Mouse (Mus musculus) kidney, adult 18-20 months (tissue): ENCODE data around the gene Kdm4d.
"Not testable (repeated sequence)": the region's sequence is repeated elsewhere in the genome, so short reads cannot be mapped to it uniquely, and the experiment has no call there.

ENCODE experiments used
- DNase-seq: peaks from one replicate; pipeline ENCODE4 v3.0.0; 2021

The Kdm4d gene

GRCm38 (mm10) chr9:14447086-14447485, 53.2 kb downstream of the Kdm4d start:
- not testable (repeated sequence) for DNase-seq

GRCm38 (mm10) chr9:14440347-14440746, 59.9 kb downstream of the Kdm4d start:
- no peak for DNase-seq

- no peak for DNase-seq
These were observed 66.9 kb downstream of the Kdm4d start for GRCm38 (mm10) chr9:14433252-14433939.
